ENCODE assay signal across 8 mouse cellular contexts in the genomic region with DNA sequence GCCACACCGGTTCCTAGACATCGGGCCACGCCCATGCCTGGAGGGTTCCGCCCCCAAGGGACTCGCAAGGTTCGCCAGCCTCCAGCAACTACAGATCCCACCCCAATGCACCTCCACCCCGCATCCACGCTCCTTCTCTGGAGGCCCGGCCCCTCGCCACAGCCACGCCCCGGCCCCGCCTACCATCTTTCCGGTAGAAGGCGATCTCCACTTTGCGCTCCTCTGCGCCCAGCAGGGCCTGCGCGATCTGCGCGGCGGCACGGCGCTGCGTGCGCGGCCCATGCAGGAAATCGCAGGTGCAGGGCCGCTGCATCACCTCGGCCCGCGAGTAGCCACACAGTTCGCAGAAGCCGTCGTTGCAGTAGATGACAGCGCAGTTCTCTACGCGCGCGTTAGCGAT. TPM values are rescaled to one million over a fixed set of nuclear protein-coding genes. Genes with fewer than 3 reads are reported as not detected.
DNase-seq lines count a peak whose midpoint lies in the region; TF ChIP-seq lines count a peak whose summit lies in the region.

No protein-coding gene starts in this region.

- no peaks in the 10 kb centered on the region for H3K27me3 ChIP-seq in ES-Bruce4 (ENCODE audit: control insufficient read depth, insufficient read depth, low read length, poor library complexity, severe bottlenecking)
- peaks cover 84% of the 10 kb centered on the region for H3K27me3 ChIP-seq in forebrain, embryonic 10.5 days (ENCODE audit: poor library complexity, severe bottlenecking)
- peaks cover 62% of the 10 kb centered on the region for H3K27me3 ChIP-seq in hindbrain, embryonic 10.5 days (ENCODE audit: insufficient read depth, poor library complexity, severe bottlenecking)

- H3K9me3 ChIP-seq in ES-Bruce4 (replicated peaks; ENCODE audit: control insufficient read depth, insufficient read depth, low read length, poor library complexity, severe bottlenecking), result no peaks in the 10 kb centered on the region
- no peaks in the 10 kb centered on the region for H3K9me3 ChIP-seq in forebrain, embryonic 10.5 days
- H3K9me3 ChIP-seq in hindbrain, embryonic 10.5 days, result no peaks in the 10 kb centered on the region

- TF ChIP-seq EP300 in ES-Bruce4 (IDR thresholded peaks at IDR 0.05; ENCODE audit: insufficient read depth, low read depth, low read length), result no peak

- under 1% methylated on average over 41 of the region's 41 CpGs for WGBS in forebrain, embryonic 10.5 days
- under 1% methylated on average over 41 of the region's 41 CpGs for WGBS in hindbrain, embryonic 10.5 days

- peak; percentile 41 for TF ChIP-seq POLR2A in ES-Bruce4 (IDR thresholded peaks at IDR 0.05; ENCODE audit: insufficient read depth, low read length)

- DNase-seq in c-Kit-positive CD71-negative TER-119-negative erythroid progenitor cells, embryonic 14.5 days (ENCODE audit: low read depth), result peak; percentile 53
- DNase-seq in forebrain, embryonic 10.5 days (ENCODE audit: extremely low spot score, low spot score), result peak; percentile 71
- peak; percentile 72 for DNase-seq in hindbrain, embryonic 10.5 days (ENCODE audit: low spot score)
- peak; percentile 41 to 63 for DNase-seq in layer of hippocampus, postnatal 10 days (ENCODE audit: low spot score in 2 of 2)
- peak; percentile 90 for DNase-seq in lung, postnatal 10 days
- peak; percentile 31 for DNase-seq in ovary, postnatal 10 days (ENCODE audit: low spot score)
- peak; percentile 95 for DNase-seq in thymus, postnatal 0 days (ENCODE audit: low spot score)

- no peaks in the 10 kb centered on the region for H3K36me3 ChIP-seq in ES-Bruce4 (ENCODE audit: control insufficient read depth, insufficient read depth, low read length, poor library complexity, severe bottlenecking)
- no peaks in the 10 kb centered on the region for H3K36me3 ChIP-seq in forebrain, embryonic 10.5 days (replicated peaks)
- 0 out of 2 replicates have a peak, but pooled peaks cover 3% of the 10 kb centered on the region for H3K36me3 ChIP-seq in hindbrain, embryonic 10.5 days

- no peak for TF ChIP-seq CTCF in ES-Bruce4 (IDR thresholded peaks at IDR 0.05; ENCODE audit: low read depth, low read length)

- no peak overlapping the region for H3K27ac ChIP-seq in ES-Bruce4 (ENCODE audit: insufficient read depth, low read length)
- peak overlapping the region; percentile 11 for H3K27ac ChIP-seq in forebrain, embryonic 10.5 days
- peak overlapping the region; percentile 65 for H3K27ac ChIP-seq in hindbrain, embryonic 10.5 days

- H3K4me1 ChIP-seq in ES-Bruce4 (ENCODE audit: control insufficient read depth, insufficient read depth, low read length), result peaks cover 7% of the 10 kb centered on the region
- peaks cover 88% of the 10 kb centered on the region for H3K4me1 ChIP-seq in forebrain, embryonic 10.5 days
- H3K4me1 ChIP-seq in hindbrain, embryonic 10.5 days (replicated peaks), result peaks cover 90% of the 10 kb centered on the region

- H3K4me3 ChIP-seq in ES-Bruce4 (ENCODE audit: low read depth, low read length), result peak overlapping the region; percentile 65
- H3K4me3 ChIP-seq in forebrain, embryonic 10.5 days, result peak overlapping the region; percentile 59
- peak overlapping the region; percentile 78 for H3K4me3 ChIP-seq in hindbrain, embryonic 10.5 days

- H3K9ac ChIP-seq in ES-Bruce4 (ENCODE audit: low read depth, poor library complexity, severe bottlenecking), result 0 out of 2 replicates have a peak overlapping the region, but pooled peaks have one; percentile 24

RNA-seq across cellular contexts. Expression of gene Kcnh2, which starts 3.3 kb away (rescaled TPM):
- polyA plus RNA-seq in ES-Bruce4 (2011; ENCODE audit: insufficient read depth, insufficient read length, low read depth, missing spikeins), result 3.3 and 5.8 TPM in 2 replicates
- 17.8 and 21.3 TPM in 2 replicates for polyA plus RNA-seq in forebrain, embryonic 10.5 days (2016; fragmentation: Nextera tagmentation; extraction: Ambion mirVana)
- polyA plus RNA-seq in hindbrain, embryonic 10.5 days (2016; fragmentation: Nextera tagmentation; extraction: Ambion mirVana), result 32.4 and 33.9 TPM in 2 replicates
- 10 to 100 TPM; 15.0 to 18.6 TPM for total RNA-seq in layer of hippocampus, postnatal 10 days (2021)
- polyA plus RNA-seq in thymus, postnatal 0 days (2015; fragmentation: Nextera tagmentation; extraction: Ambion mirVana), result 5.3 and 7.2 TPM in 2 replicates

RNA-seq across cellular contexts. Expression of gene Nos3, which starts 16.5 kb away (rescaled TPM):
- polyA plus RNA-seq in ES-Bruce4 (2011; ENCODE audit: insufficient read depth, insufficient read length, low read depth, missing spikeins), result 1.1 and 1.2 TPM in 2 replicates
- 7.6 and 8.1 TPM in 2 replicates for polyA plus RNA-seq in forebrain, embryonic 10.5 days (2016; fragmentation: Nextera tagmentation; extraction: Ambion mirVana)
- polyA plus RNA-seq in hindbrain, embryonic 10.5 days (2016; fragmentation: Nextera tagmentation; extraction: Ambion mirVana), result 8.3 and 9.7 TPM in 2 replicates
- 10 to 100 TPM; 10.1 to 11.8 TPM for total RNA-seq in layer of hippocampus, postnatal 10 days (2021)
- 1.5 and 1.7 TPM in 2 replicates for polyA plus RNA-seq in thymus, postnatal 0 days (2015; fragmentation: Nextera tagmentation; extraction: Ambion mirVana)

RNA-seq across cellular contexts. Expression of gene Atg9b, which starts 43.8 kb away (rescaled TPM):
- 10.3 and 10.6 TPM in 2 replicates for polyA plus RNA-seq in ES-Bruce4 (2011; ENCODE audit: insufficient read depth, insufficient read length, low read depth, missing spikeins)
- 0.99 and 1.3 TPM in 2 replicates for polyA plus RNA-seq in forebrain, embryonic 10.5 days (2016; fragmentation: Nextera tagmentation; extraction: Ambion mirVana)
- 0.21 and 0.75 TPM in 2 replicates for polyA plus RNA-seq in hindbrain, embryonic 10.5 days (2016; fragmentation: Nextera tagmentation; extraction: Ambion mirVana)
- total RNA-seq in layer of hippocampus, postnatal 10 days (2021), result 1 to 10 TPM; 5.0 to 5.2 TPM
- 2.0 and 3.0 TPM in 2 replicates for polyA plus RNA-seq in thymus, postnatal 0 days (2015; fragmentation: Nextera tagmentation; extraction: Ambion mirVana)

RNA-seq across cellular contexts. Expression of gene Abcb8, which starts 45.3 kb away (rescaled TPM):
- polyA plus RNA-seq in ES-Bruce4 (2011; ENCODE audit: insufficient read depth, insufficient read length, low read depth, missing spikeins), result 28.8 and 29.6 TPM in 2 replicates
- 57.1 and 61.8 TPM in 2 replicates for polyA plus RNA-seq in forebrain, embryonic 10.5 days (2016; fragmentation: Nextera tagmentation; extraction: Ambion mirVana)
- 54.5 and 55.3 TPM in 2 replicates for polyA plus RNA-seq in hindbrain, embryonic 10.5 days (2016; fragmentation: Nextera tagmentation; extraction: Ambion mirVana)
- total RNA-seq in layer of hippocampus, postnatal 10 days (2021), result 10 to 100 TPM; 40.0 to 53.1 TPM
- polyA plus RNA-seq in thymus, postnatal 0 days (2015; fragmentation: Nextera tagmentation; extraction: Ambion mirVana), result 32.6 and 33.9 TPM in 2 replicates

Comparison
In these comparisons a context has a peak if more than half of its experiments do, and no peak if none do; other contexts are left out.
1. DNase-seq: peak in every context shown above with its lines; median percentile 95 in thymus, postnatal 0 days; 90 in lung, postnatal 10 days; 72 in hindbrain, embryonic 10.5 days; 71 in forebrain, embryonic 10.5 days; 53 in c-Kit-positive CD71-negative TER-119-negative erythroid progenitor cells, embryonic 14.5 days; 52 in layer of hippocampus, postnatal 10 days; 31 in ovary, postnatal 10 days.